Mouse (Mus musculus) kidney, embryonic 15.5 days (tissue): ENCODE measurements at regions not wholly inside any gene's neighbourhood (a gene's known extent, or its start where the extent isn't known, plus 50 kb on each side); places are given as distances from the start of the nearest gene placed in this dataset.

Experiments used
- ATAC-seq: fragments of 200-750 bp; cut with Nextera tagmentation; replicated peaks from 2 replicates; pipeline ENCODE4 v1.8.0; 2017; ENCODE audit warnings: moderate TSS enrichment; ENCODE audit not compliant: low FRiP score
- H3K27ac ChIP-seq: fragments of 300-500 bp; sonication (generic); 2 replicates; pipeline ENCODE4 v1.5.1; 2015; ENCODE audit warnings: mild to moderate bottlenecking, inconsistent platforms
- H3K27me3 ChIP-seq: fragments of 300-500 bp; sonication (generic); 2 replicates; pipeline ENCODE4 v1.6.1; 2015; ENCODE audit warnings: inconsistent platforms
- H3K36me3 ChIP-seq: fragments of 300-500 bp; sonication (generic); 2 replicates; pipeline ENCODE4 v1.6.1; 2015; ENCODE audit warnings: inconsistent platforms
- H3K4me1 ChIP-seq: fragments of 300-500 bp; sonication (generic); 2 replicates; pipeline ENCODE4 v1.6.1; 2015; ENCODE audit warnings: inconsistent platforms
- H3K4me2 ChIP-seq: fragments of 300-500 bp; sonication (generic); 2 replicates; pipeline ENCODE4 v1.6.1; 2015; ENCODE audit warnings: moderate library complexity, mild to moderate bottlenecking, inconsistent platforms
- H3K4me3 ChIP-seq: fragments of 300-500 bp; sonication (generic); replicated peaks from 2 replicates; pipeline ENCODE4 v1.5.1; 2015; ENCODE audit warnings: mild to moderate bottlenecking, inconsistent platforms
- H3K9ac ChIP-seq: fragments of 300-500 bp; sonication (generic); 2 replicates; pipeline ENCODE4 v1.6.1; 2015; ENCODE audit warnings: mild to moderate bottlenecking, inconsistent platforms
- H3K9me3 ChIP-seq: fragments of 300-500 bp; sonication (generic); replicated peaks from 2 replicates; pipeline ENCODE4 v1.6.1; 2016; ENCODE audit warnings: inconsistent platforms
- WGBS: fragments of 180-500 bp; shearing (Covaris S2); methylation state at CpG from one replicate; pipeline ENCODE4 v1.1.7; 2015; ENCODE audit warnings: mixed read lengths; 5-methylcytosine and 5-hydroxymethylcytosine counted together

DNA sequence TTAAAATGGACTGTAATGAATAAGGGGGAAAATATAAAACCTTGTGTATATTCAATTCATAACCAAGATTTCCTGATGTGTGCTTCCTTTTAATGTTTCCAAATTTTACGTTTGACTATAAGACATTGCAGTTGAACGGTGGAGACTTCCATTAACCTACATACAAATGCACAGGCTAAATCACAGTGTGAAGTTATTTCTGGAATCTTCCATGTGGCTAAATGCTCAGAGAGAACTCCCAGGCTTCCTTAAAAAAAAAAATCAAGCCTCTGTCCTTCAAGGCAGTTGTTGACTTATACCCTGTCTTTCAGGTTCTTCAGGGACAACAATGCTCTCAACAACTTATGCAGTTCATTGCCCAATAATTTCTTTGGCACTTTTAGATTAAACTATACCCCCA lies 2677.9 kb upstream of the Gm7489 start:
- H3K4me1 ChIP-seq, result no peaks in the 10 kb centered on the region
- H3K27me3 ChIP-seq, result no peaks in the 10 kb centered on the region
- no peak overlapping the region for H3K27ac ChIP-seq
- no peak for ATAC-seq
- H3K9ac ChIP-seq, result no peak overlapping the region
- H3K36me3 ChIP-seq, result no peaks in the 10 kb centered on the region
- H3K4me2 ChIP-seq, result no peak overlapping the region
- 80% methylated on average over 2 of the region's 2 CpGs for WGBS
- H3K4me3 ChIP-seq, result no peak overlapping the region
- H3K9me3 ChIP-seq, result no peaks in the 10 kb centered on the region

DNA sequence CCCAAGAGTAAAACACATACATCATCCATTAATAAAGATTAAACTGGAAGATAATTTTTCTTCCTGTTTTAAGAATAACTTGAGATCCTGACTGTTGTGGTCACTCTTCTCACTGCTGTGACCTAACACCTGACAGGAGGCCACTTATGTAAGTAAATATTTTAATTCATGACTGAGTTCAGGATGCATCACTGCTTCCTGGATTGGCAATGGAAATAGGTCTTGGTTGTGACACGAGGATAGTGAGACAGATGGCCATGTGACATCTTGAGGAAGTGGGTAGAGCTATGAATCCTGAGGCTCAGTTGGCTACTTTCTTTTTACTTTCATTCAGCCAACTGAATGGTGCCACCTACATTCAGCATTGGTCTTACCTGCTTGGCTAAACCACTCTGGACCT lies 2649.8 kb upstream of the Gm7489 start:
- H3K4me2 ChIP-seq, result no peak overlapping the region
- H3K27me3 ChIP-seq, result no peaks in the 10 kb centered on the region
- no peaks in the 10 kb centered on the region for H3K4me1 ChIP-seq
- no peak overlapping the region for H3K9ac ChIP-seq
- no peak overlapping the region for H3K4me3 ChIP-seq
- H3K9me3 ChIP-seq, result no peaks in the 10 kb centered on the region
- no peak overlapping the region for H3K27ac ChIP-seq
- ATAC-seq, result no peak
- 61% methylated on average over 1 of the region's 1 CpGs for WGBS
- H3K36me3 ChIP-seq, result no peaks in the 10 kb centered on the region

DNA sequence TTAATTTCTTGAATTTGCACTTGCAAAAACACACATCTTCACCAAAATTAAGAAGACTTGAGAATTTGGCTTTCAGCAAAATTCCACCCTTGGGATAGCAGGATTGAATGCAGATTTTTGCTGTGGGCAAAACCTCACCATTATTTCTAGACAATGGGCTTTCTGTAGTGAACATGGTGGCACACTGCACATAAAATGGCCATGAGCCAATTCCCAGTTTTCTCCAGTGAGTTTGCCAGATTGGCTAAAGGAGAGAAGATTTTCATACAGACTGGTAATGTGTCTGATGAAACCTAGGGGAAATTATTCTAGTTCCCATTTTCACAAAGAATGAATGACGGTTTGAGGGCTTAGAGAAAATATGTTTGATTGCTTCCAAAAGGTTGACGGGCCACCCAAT lies 2640.1 kb upstream of the Gm7489 start:
- H3K27me3 ChIP-seq, result no peaks in the 10 kb centered on the region
- WGBS, result 95% methylated on average over 2 of the region's 2 CpGs
- no peak for ATAC-seq

DNA sequence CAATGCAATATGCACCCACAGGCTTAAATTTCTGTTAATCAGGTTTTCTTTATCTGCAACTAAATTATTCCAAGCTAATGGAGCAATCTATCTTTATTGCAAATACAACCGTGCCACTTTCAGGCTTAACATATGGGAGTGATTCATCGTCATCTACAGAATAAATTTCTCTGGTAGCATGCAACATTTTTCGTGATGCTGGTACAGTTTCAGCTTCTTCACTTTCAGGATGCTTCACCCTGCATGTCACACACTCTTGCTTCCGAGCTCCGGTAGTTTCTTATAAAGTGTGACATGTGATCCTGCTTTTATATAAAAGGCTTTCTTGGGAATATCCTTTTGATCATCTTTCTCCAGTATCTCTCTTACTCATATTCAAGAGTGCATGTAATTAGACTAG lies 2637.4 kb upstream of the Gm7489 start:
- no peaks in the 10 kb centered on the region for H3K9me3 ChIP-seq
- no peak overlapping the region for H3K4me3 ChIP-seq
- no peak overlapping the region for H3K27ac ChIP-seq
- no peaks in the 10 kb centered on the region for H3K36me3 ChIP-seq
- no peak for ATAC-seq
- WGBS, result 89% methylated on average over 5 of the region's 5 CpGs
- no peaks in the 10 kb centered on the region for H3K27me3 ChIP-seq
- no peak overlapping the region for H3K9ac ChIP-seq
- no peak overlapping the region for H3K4me2 ChIP-seq
- no peaks in the 10 kb centered on the region for H3K4me1 ChIP-seq

More for the DNA sequence above, 2640.1 kb upstream of the Gm7489 start:
- no peak overlapping the region for H3K4me2 ChIP-seq
- H3K4me3 ChIP-seq, result no peak overlapping the region
- no peak overlapping the region for H3K27ac ChIP-seq
- no peaks in the 10 kb centered on the region for H3K4me1 ChIP-seq
- no peaks in the 10 kb centered on the region for H3K36me3 ChIP-seq
- H3K9me3 ChIP-seq, result no peaks in the 10 kb centered on the region
- H3K9ac ChIP-seq, result no peak overlapping the region

GRCm38 (mm10) chr15:51248034-51248788 lies 2636.5 kb upstream of the Gm7489 start:
- Histone ChIP-seq H3K9me3 (no peaks in the 10 kb centered on the region), H3K4me3 (no peak overlapping the region), H3K36me3 (no peaks in the 10 kb centered on the region), H3K27me3 (no peaks in the 10 kb centered on the region), H3K4me2 (no peak overlapping the region), H3K4me1 (no peaks in the 10 kb centered on the region), H3K27ac (no peak overlapping the region), H3K9ac (no peak overlapping the region)
- no peak for ATAC-seq
- 66% methylated on average over 8 of the region's 8 CpGs for whole genome bisulfite sequencing

- no peak overlapping the region for H3K9ac ChIP-seq
- H3K4me2 ChIP-seq, result no peak overlapping the region
- H3K27ac ChIP-seq, result no peak overlapping the region
- WGBS, result 83% methylated on average over 5 of the region's 5 CpGs
- no peaks in the 10 kb centered on the region for H3K36me3 ChIP-seq
- H3K27me3 ChIP-seq, result no peaks in the 10 kb centered on the region
- no peak for ATAC-seq
- no peaks in the 10 kb centered on the region for H3K9me3 ChIP-seq
- no peaks in the 10 kb centered on the region for H3K4me1 ChIP-seq
- no peak overlapping the region for H3K4me3 ChIP-seq
These were observed 2636.0 kb upstream of the Gm7489 start for GRCm38 (mm10) chr15:51248789-51249040.

- Histone ChIP-seq H3K36me3 (no peaks in the 10 kb centered on the region), H3K9ac (no peak overlapping the region), H3K9me3 (no peaks in the 10 kb centered on the region), H3K4me2 (no peak overlapping the region), H3K4me1 (no peaks in the 10 kb centered on the region), H3K27ac (no peak overlapping the region), H3K4me3 (no peak overlapping the region), H3K27me3 (no peaks in the 10 kb centered on the region)
- 100% methylated on average over 1 of the region's 1 CpGs for WGBS
- no peak for ATAC-seq
These were observed 2630.6 kb upstream of the Gm7489 start for GRCm38 (mm10) chr15:51254143-51254542.

DNA sequence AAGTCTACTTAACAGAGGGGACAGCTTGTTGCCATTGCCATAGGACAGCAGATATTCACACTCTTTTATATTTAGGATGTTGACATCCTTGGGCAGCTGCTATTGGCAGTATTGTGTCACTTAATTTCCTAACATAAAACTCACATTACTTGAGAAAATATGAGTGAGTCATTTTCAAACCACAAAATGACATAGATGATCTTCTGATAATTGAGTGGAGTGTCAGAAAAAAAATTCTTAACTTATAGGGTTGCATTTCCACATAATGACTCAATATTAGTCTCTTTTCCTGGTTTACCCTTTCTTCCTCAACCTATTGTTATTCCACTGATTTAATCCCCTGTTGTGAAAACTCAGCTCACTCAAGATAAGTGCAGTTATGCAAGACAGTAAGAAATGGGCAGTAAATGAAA lies 2629.5 kb upstream of the Gm7489 start:
- H3K4me3 ChIP-seq, result no peak overlapping the region

GRCm38 (mm10) chr15:51256681-51257080 lies 2628.0 kb upstream of the Gm7489 start:
- Histone ChIP-seq H3K27ac (no peak overlapping the region), H3K9ac (no peak overlapping the region), H3K27me3 (no peaks in the 10 kb centered on the region), H3K4me2 (no peak overlapping the region), H3K4me1 (no peaks in the 10 kb centered on the region), H3K36me3 (no peaks in the 10 kb centered on the region), H3K4me3 (no peak overlapping the region), H3K9me3 (no peaks in the 10 kb centered on the region)
- 64% methylated on average over 3 of the region's 3 CpGs for WGBS
- ATAC-seq, result no peak

More for the DNA sequence above, 2629.5 kb upstream of the Gm7489 start:
- no peaks in the 10 kb centered on the region for H3K9me3 ChIP-seq
- no peak overlapping the region for H3K9ac ChIP-seq
- H3K27me3 ChIP-seq, result no peaks in the 10 kb centered on the region
- no peak overlapping the region for H3K4me2 ChIP-seq
- no peaks in the 10 kb centered on the region for H3K4me1 ChIP-seq
- no peak overlapping the region for H3K27ac ChIP-seq
- ATAC-seq, result no peak
- H3K36me3 ChIP-seq, result no peaks in the 10 kb centered on the region

DNA sequence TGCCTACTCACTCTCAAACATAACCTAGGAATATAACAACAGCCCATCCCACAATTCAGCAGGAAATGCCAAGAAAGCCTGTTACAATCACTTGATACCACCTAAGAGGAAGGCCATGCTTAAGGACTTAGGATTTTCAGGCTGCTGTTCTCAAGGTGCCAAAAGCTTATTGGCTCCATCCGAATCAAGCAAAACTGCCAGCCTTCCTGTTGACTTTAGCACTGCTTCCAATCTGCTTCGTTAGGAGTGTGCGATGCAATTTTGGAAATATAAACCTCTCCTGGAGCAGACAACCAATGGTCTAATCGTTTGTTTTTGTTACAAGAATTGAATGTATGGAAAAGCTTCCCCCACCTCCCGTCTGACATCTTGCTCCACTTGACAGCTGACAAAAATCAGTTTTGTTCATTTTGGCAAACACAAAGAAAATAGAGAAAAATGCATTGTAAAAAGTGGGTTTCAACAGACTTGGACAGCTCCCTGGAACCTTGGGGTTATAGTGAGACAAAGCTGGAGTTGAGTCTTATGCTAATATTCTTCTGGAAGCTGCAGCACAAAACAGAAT lies 2620.0 kb upstream of the Gm7489 start:
- H3K9ac ChIP-seq, result no peak overlapping the region
- H3K9me3 ChIP-seq, result no peaks in the 10 kb centered on the region
- WGBS, result 57% methylated on average over 5 of the region's 5 CpGs
- no peak for ATAC-seq
- no peak overlapping the region for H3K4me3 ChIP-seq
- no peak overlapping the region for H3K27ac ChIP-seq
- H3K4me1 ChIP-seq, result no peaks in the 10 kb centered on the region
- no peaks in the 10 kb centered on the region for H3K36me3 ChIP-seq
- H3K27me3 ChIP-seq, result no peaks in the 10 kb centered on the region
- no peak overlapping the region for H3K4me2 ChIP-seq

- Histone ChIP-seq H3K36me3 (no peaks in the 10 kb centered on the region), H3K4me2 (no peak overlapping the region), H3K4me1 (no peaks in the 10 kb centered on the region), H3K9me3 (no peaks in the 10 kb centered on the region), H3K27ac (no peak overlapping the region), H3K4me3 (no peak overlapping the region), H3K27me3 (no peaks in the 10 kb centered on the region), H3K9ac (no peak overlapping the region)
- no peak for ATAC-seq
- WGBS, result 33% methylated on average over 1 of the region's 1 CpGs
These were observed 2618.7 kb upstream of the Gm7489 start for GRCm38 (mm10) chr15:51265971-51266370.

DNA sequence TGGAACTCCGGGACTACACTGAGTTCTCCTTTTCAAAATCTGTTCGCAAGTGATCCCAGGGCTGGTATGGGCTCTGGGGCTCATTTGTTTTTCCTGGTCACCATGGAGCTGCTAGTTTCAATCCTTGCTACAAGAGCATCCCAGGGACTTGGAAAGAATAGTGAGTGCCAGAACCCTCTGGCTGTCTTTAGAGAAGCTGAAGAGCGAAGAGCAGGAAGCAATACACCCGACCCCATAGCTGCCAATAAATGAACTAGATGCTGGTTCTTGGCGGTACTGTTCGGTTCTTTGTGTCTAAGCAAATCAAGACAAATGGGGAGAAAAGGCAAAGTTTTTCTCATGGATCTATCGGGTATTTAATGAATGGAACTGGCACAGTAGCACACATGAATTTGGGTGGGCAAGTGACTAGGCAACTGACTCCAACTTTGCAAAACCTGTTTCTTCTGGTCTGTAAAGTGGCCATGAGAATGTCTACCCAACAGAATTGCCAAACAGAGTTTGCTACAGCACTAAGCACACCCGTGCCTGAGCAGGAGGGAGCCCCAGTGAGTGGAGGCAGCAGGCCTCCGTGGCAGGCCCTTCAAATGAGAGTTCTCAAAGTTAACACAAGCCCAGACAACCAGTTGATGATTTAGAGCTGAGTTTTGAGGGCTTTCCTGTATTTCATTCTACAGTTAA lies 2612.9 kb upstream of the Gm7489 start:
- no peak for ATAC-seq
- no peaks in the 10 kb centered on the region for H3K4me1 ChIP-seq
- no peaks in the 10 kb centered on the region for H3K27me3 ChIP-seq
- no peak overlapping the region for H3K4me3 ChIP-seq
- no peak overlapping the region for H3K4me2 ChIP-seq
- no peaks in the 10 kb centered on the region for H3K9me3 ChIP-seq
- 80% methylated on average over 9 of the region's 9 CpGs for WGBS
- H3K27ac ChIP-seq, result no peak overlapping the region
- no peaks in the 10 kb centered on the region for H3K36me3 ChIP-seq
- no peak overlapping the region for H3K9ac ChIP-seq

GRCm38 (mm10) chr15:51285334-51285733 lies 2599.4 kb upstream of the Gm7489 start:
- WGBS, result 77% methylated on average over 2 of the region's 2 CpGs
- no peak for ATAC-seq
- Histone ChIP-seq H3K4me1 (no peaks in the 10 kb centered on the region), H3K27ac (no peak overlapping the region), H3K27me3 (no peaks in the 10 kb centered on the region), H3K9me3 (no peaks in the 10 kb centered on the region), H3K4me3 (no peak overlapping the region), H3K36me3 (no peaks in the 10 kb centered on the region), H3K9ac (no peak overlapping the region), H3K4me2 (no peak overlapping the region)
